Mouse (Mus musculus) hindbrain, embryonic 11.5 days (tissue): ENCODE data around the gene Nubpl. TPM values are rescaled to one million over a fixed set of nuclear protein-coding genes. Genes with fewer than 3 reads are reported as not detected.
A peak's percentile ranks its signal among the peaks of the same experiment; 100 is the strongest.

Experiments
- ATAC-seq: fragments of 200-750 bp; cut with Nextera tagmentation; 2 replicates; pipeline ENCODE4 v1.8.0; 2017; ENCODE audit warnings: mild to moderate bottlenecking, moderate TSS enrichment, moderate library complexity; ENCODE audit not compliant: low FRiP score
- DNase-seq: peaks from one replicate; pipeline ENCODE4 v3.0.0-alpha.2; 2015; ENCODE audit warnings: low spot score
- H3K27ac ChIP-seq: fragments of 300-500 bp; sonication (generic); 2 replicates; pipeline ENCODE4 v1.5.1; 2014; ENCODE audit warnings: mild to moderate bottlenecking, low read depth, low read length
- H3K27me3 ChIP-seq: fragments of 300-500 bp; sonication (generic); 2 replicates; pipeline ENCODE4 v1.6.1; 2014; ENCODE audit warnings: mild to moderate bottlenecking, low read length, moderate library complexity, mixed read lengths; ENCODE audit not compliant: control insufficient read depth, insufficient read depth
- H3K36me3 ChIP-seq: fragments of 300-500 bp; sonication (generic); 2 replicates; pipeline ENCODE4 v1.6.1; 2014; ENCODE audit warnings: mild to moderate bottlenecking, low read length, moderate library complexity, mixed read lengths; ENCODE audit not compliant: control insufficient read depth, insufficient read depth
- H3K4me1 ChIP-seq: fragments of 300-500 bp; sonication (generic); replicated peaks from 2 replicates; pipeline ENCODE4 v1.6.1; 2014; ENCODE audit warnings: low read length, mixed read lengths; ENCODE audit not compliant: control insufficient read depth, insufficient read depth
- H3K4me2 ChIP-seq: fragments of 300-500 bp; sonication (generic); replicated peaks from 2 replicates; pipeline ENCODE4 v1.6.1; 2014; ENCODE audit warnings: mild to moderate bottlenecking, low read depth, low read length
- H3K4me3 ChIP-seq: fragments of 300-500 bp; sonication (generic); 2 replicates; pipeline ENCODE4 v1.5.1; 2014; ENCODE audit warnings: low read depth, low read length
- H3K9ac ChIP-seq: fragments of 300-500 bp; sonication (generic); 2 replicates; pipeline ENCODE4 v1.6.1; 2014; ENCODE audit warnings: low read depth, low read length
- H3K9me3 ChIP-seq: fragments of 300-500 bp; sonication (generic); 2 replicates; pipeline ENCODE4 v1.6.1; 2016; ENCODE audit warnings: low read length; ENCODE audit not compliant: control insufficient read depth
- WGBS: fragments of 180-500 bp; shearing (Covaris S2); extraction: QIAGEN DNeasy Blood & Tissue Kit; methylation state at CpG from one replicate; pipeline ENCODE4 v1.1.7; 2014; 5-methylcytosine and 5-hydroxymethylcytosine counted together
- polyA plus RNA-seq: library from polyadenylated mRNA; unstranded; fragments of >200 nt; fragmentation: Nextera tagmentation; extraction: Ambion mirVana; gene quantifications from 2 replicates; pipeline ENCODE4 v1.2.1, GENCODE M21; 2014

Gene Nubpl
- polyA plus RNA-seq, 1 experiment from 2014 or later: 11.4 TPM

DNA sequence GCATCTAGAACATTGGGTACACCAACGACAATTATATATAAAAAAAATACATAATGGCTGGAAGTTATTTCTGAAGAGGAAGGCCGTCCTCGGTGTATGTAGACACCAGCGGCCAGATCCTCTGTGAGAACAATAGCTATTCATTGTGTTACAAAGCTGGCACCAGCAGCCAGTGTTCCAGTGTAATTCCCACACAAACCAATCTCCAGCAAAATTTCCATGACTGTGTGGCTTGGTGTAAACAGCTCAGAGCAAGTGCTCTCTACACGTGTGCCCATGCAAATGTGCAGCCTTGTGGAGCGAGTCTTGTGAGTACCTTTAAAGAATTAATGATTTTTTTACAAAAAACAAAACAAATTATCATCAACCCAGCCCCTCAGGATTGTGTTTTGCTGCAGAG lies 263.7 kb downstream of the Nubpl start:
- H3K4me2 ChIP-seq: no peak overlapping the region
- peak; percentile 43; the same call in 1 of the 2 replicates for ATAC-seq
- DNase-seq: no peak
- H3K4me1 ChIP-seq: no peaks in the 10 kb centered on the region
- no peaks in the 10 kb centered on the region for H3K36me3 ChIP-seq
- H3K9ac ChIP-seq: no peak overlapping the region
- H3K4me3 ChIP-seq: no peak overlapping the region
- H3K27ac ChIP-seq: no peak overlapping the region
- no peaks in the 10 kb centered on the region for H3K27me3 ChIP-seq
- WGBS: 52% methylated on average over 6 of the region's 6 CpGs
- H3K9me3 ChIP-seq: no peaks in the 10 kb centered on the region

Other genes with a start within 250 kb of the Nubpl start
- 8.4 and 8.8 TPM in 2 replicates for gene Heatr5a, start 126.4 kb upstream of the Nubpl start, polyA plus RNA-seq
- gene Dtd2, start 91.2 kb upstream of the Nubpl start, polyA plus RNA-seq: 20.8 and 25.1 TPM in 2 replicates
- gene Gpr33, start 69.7 kb upstream of the Nubpl start, polyA plus RNA-seq: not detected in 2 replicates